Comparison of ENCODE assay signal across 8 mouse cellular contexts in the genomic region with DNA sequence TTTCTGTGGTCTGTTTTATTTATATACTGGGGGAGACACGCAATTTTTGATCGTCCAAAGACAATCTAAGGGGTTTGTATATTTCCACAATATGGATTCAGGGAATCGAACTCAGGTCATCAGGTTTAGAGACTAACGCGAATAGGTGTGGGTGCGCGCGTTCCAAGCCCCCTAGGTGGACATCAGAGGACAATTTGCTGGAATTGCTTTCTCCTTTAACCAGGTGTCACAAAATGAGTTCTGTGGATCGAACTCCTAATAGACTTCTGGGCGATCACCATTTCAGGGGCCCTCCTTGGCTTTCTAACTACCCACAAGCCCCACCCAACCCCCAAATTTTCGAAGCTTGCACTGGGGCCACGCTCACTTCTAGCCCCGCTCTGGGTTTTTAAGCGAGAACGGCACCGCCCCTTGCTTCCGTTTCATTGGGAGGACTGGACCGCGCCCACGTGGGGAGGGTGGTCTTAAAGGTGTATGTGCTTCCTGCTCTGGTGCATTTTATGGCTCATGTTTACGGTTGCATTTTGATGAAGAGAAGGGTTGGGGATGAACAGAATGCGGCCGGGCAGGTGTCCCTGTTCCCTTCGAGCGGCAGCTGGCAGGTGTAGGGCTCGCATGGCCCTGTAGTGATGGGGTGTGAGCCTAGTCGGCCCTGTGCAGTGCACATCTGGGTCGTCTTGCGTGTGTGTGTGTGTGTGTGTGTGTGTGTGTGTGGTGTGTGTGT. TPM values are rescaled to one million over a fixed set of nuclear protein-coding genes. Genes with fewer than 3 reads are reported as not detected.
DNase-seq lines count a peak whose midpoint lies in the region; ATAC-seq and TF ChIP-seq lines count a peak whose summit lies in the region.

No protein-coding gene starts in this region.

- no peaks in the 10 kb centered on the region for H3K9me3 ChIP-seq in embryonic facial prominence, embryonic 14.5 days (ENCODE audit: control insufficient read depth, low read length)
- no peaks in the 10 kb centered on the region for H3K9me3 ChIP-seq in heart, embryonic 11.5 days (replicated peaks; ENCODE audit: control insufficient read depth, low read length)
- H3K9me3 ChIP-seq in kidney, embryonic 15.5 days (replicated peaks), result no peaks in the 10 kb centered on the region
- no peaks in the 10 kb centered on the region for H3K9me3 ChIP-seq in liver, embryonic 13.5 days (replicated peaks)
- H3K9me3 ChIP-seq in stomach, embryonic 15.5 days, result no peaks in the 10 kb centered on the region

- peak overlapping the region; percentile 68 for H3K4me3 ChIP-seq in bone marrow, adult 2 months (replicated peaks; ENCODE audit: control insufficient read depth, low read depth, low read length)
- peak overlapping the region; percentile 91 for H3K4me3 ChIP-seq in embryonic facial prominence, embryonic 14.5 days (ENCODE audit: low read depth, low read length)
- H3K4me3 ChIP-seq in heart, embryonic 11.5 days (ENCODE audit: low read depth, low read length), result peak overlapping the region; percentile 92
- peak overlapping the region; percentile 91 for H3K4me3 ChIP-seq in kidney, embryonic 15.5 days (replicated peaks)
- peak overlapping the region; percentile 99 for H3K4me3 ChIP-seq in liver, embryonic 13.5 days (replicated peaks)
- H3K4me3 ChIP-seq in stomach, embryonic 15.5 days (replicated peaks), result peak overlapping the region; percentile 93

- peak overlapping the region; percentile 55 for H3K9ac ChIP-seq in embryonic facial prominence, embryonic 14.5 days (ENCODE audit: low read depth, low read length)
- H3K9ac ChIP-seq in heart, embryonic 11.5 days (ENCODE audit: low read depth, low read length), result peak overlapping the region; percentile 65
- H3K9ac ChIP-seq in kidney, embryonic 15.5 days, result peak overlapping the region; percentile 52
- peak overlapping the region; percentile 71 for H3K9ac ChIP-seq in liver, embryonic 13.5 days
- peak overlapping the region; percentile 37; the same call in 1 of the 2 replicates for H3K9ac ChIP-seq in stomach, embryonic 15.5 days

- WGBS in bone marrow, adult 2 months, result under 1% methylated on average over 29 of the region's 29 CpGs
- WGBS in embryonic facial prominence, embryonic 14.5 days, result 2% methylated on average over 29 of the region's 29 CpGs
- 5% methylated on average over 29 of the region's 29 CpGs for WGBS in heart, embryonic 11.5 days (ENCODE audit: insufficient replicate concordance)
- 2% methylated on average over 29 of the region's 29 CpGs for WGBS in kidney, embryonic 15.5 days
- WGBS in liver, embryonic 13.5 days (ENCODE audit: insufficient replicate concordance), result under 1% methylated on average over 29 of the region's 29 CpGs
- 2% methylated on average over 29 of the region's 29 CpGs for WGBS in stomach, embryonic 15.5 days

- H3K27me3 ChIP-seq in embryonic facial prominence, embryonic 14.5 days (replicated peaks; ENCODE audit: control insufficient read depth, insufficient read depth, low read length), result no peaks in the 10 kb centered on the region
- H3K27me3 ChIP-seq in heart, embryonic 11.5 days (ENCODE audit: control insufficient read depth, insufficient read depth, low read length), result no peaks in the 10 kb centered on the region
- H3K27me3 ChIP-seq in kidney, embryonic 15.5 days, result no peaks in the 10 kb centered on the region
- H3K27me3 ChIP-seq in liver, embryonic 13.5 days, result no peaks in the 10 kb centered on the region
- no peaks in the 10 kb centered on the region for H3K27me3 ChIP-seq in stomach, embryonic 15.5 days (replicated peaks)

- H3K36me3 ChIP-seq in embryonic facial prominence, embryonic 14.5 days (ENCODE audit: control insufficient read depth, insufficient read depth, low read length), result peaks cover 6% of the 10 kb centered on the region
- no peaks in the 10 kb centered on the region for H3K36me3 ChIP-seq in heart, embryonic 11.5 days (ENCODE audit: control insufficient read depth, insufficient read depth, low read length)
- H3K36me3 ChIP-seq in kidney, embryonic 15.5 days, result peaks cover 13% of the 10 kb centered on the region
- H3K36me3 ChIP-seq in liver, embryonic 13.5 days, result peaks cover 16% of the 10 kb centered on the region
- peaks cover 6% of the 10 kb centered on the region; the same call in 1 of the 2 replicates for H3K36me3 ChIP-seq in stomach, embryonic 15.5 days

- H3K27ac ChIP-seq in bone marrow, adult 2 months (ENCODE audit: control insufficient read depth, insufficient read depth, low read depth, low read length, poor library complexity), result peak overlapping the region; percentile 85
- peak overlapping the region; percentile 71 for H3K27ac ChIP-seq in embryonic facial prominence, embryonic 14.5 days (replicated peaks; ENCODE audit: low read depth, low read length)
- peak overlapping the region; percentile 75 for H3K27ac ChIP-seq in heart, embryonic 11.5 days (ENCODE audit: low read depth, low read length)
- H3K27ac ChIP-seq in kidney, embryonic 15.5 days, result peak overlapping the region; percentile 90
- peak overlapping the region; percentile 95 for H3K27ac ChIP-seq in liver, embryonic 13.5 days
- peak overlapping the region; percentile 83 for H3K27ac ChIP-seq in stomach, embryonic 15.5 days

- H3K4me2 ChIP-seq in embryonic facial prominence, embryonic 14.5 days (ENCODE audit: low read depth, low read length), result peak overlapping the region; percentile 84
- H3K4me2 ChIP-seq in heart, embryonic 11.5 days, result peak overlapping the region; percentile 89
- peak overlapping the region; percentile 89 for H3K4me2 ChIP-seq in kidney, embryonic 15.5 days
- peak overlapping the region; percentile 89 for H3K4me2 ChIP-seq in liver, embryonic 13.5 days
- H3K4me2 ChIP-seq in stomach, embryonic 15.5 days, result peak overlapping the region; percentile 91

- TF ChIP-seq POLR2A in bone marrow, adult 2 months (IDR thresholded peaks at IDR 0.05; ENCODE audit: borderline replicate concordance, control insufficient read depth, low read depth, low read length), result no peak

- DNase-seq in A20 (ENCODE audit: low read depth, low spot score), result peak; percentile 97
- DNase-seq in embryonic facial prominence, embryonic 14.5 days (ENCODE audit: low spot score), result peak; percentile 95
- DNase-seq in liver, embryonic 13.5 days, result peak; percentile 85
- peak; percentile 85 to 89 for DNase-seq in natural killer cell, adult 2 months (ENCODE audit: low spot score in 2 of 2)

- no peak; the same call in 1 of the 2 replicates for TF ChIP-seq CTCF in bone marrow, adult 2 months (IDR thresholded peaks at IDR 0.05; ENCODE audit: control insufficient read depth, insufficient read depth, low read length)

- H3K4me1 ChIP-seq in bone marrow, adult 2 months (ENCODE audit: control insufficient read depth, insufficient read depth, low read length), result peaks cover 3% of the 10 kb centered on the region
- peaks cover 20% of the 10 kb centered on the region for H3K4me1 ChIP-seq in embryonic facial prominence, embryonic 14.5 days (ENCODE audit: control insufficient read depth, insufficient read depth, low read length)
- H3K4me1 ChIP-seq in heart, embryonic 11.5 days (ENCODE audit: control insufficient read depth, insufficient read depth, low read length), result peaks cover 9% of the 10 kb centered on the region
- H3K4me1 ChIP-seq in kidney, embryonic 15.5 days, result peaks cover 48% of the 10 kb centered on the region
- H3K4me1 ChIP-seq in liver, embryonic 13.5 days (replicated peaks), result peaks cover 60% of the 10 kb centered on the region
- H3K4me1 ChIP-seq in stomach, embryonic 15.5 days, result peaks cover 21% of the 10 kb centered on the region; the same call in 1 of the 2 replicates

- peak; percentile 60 for ATAC-seq in embryonic facial prominence, embryonic 14.5 days (ENCODE audit: low read depth)
- no peak; the same call in 1 of the 2 replicates for ATAC-seq in heart, embryonic 11.5 days (replicated peaks; ENCODE audit: insufficient number of reproducible peaks, low FRiP score, low TSS enrichment)
- peak; percentile 60 for ATAC-seq in kidney, embryonic 15.5 days (replicated peaks; ENCODE audit: low FRiP score)
- peak; percentile 65 for ATAC-seq in liver, embryonic 13.5 days (ENCODE audit: low read depth)
- peak; percentile 56; the same call in 1 of the 2 replicates for ATAC-seq in stomach, embryonic 15.5 days (ENCODE audit: insufficient read depth, low FRiP score, low read depth)

RNA-seq across cellular contexts. Expression of a gene that starts 1.0 kb away (rescaled TPM):
- 11.1 and 29.0 TPM in 2 replicates for polyA plus RNA-seq in bone marrow, adult 2 months (2011; ENCODE audit: insufficient read depth, insufficient read length, low replicate concordance, missing spikeins)
- polyA plus RNA-seq in embryonic facial prominence, embryonic 14.5 days (2014; fragmentation: Nextera tagmentation; extraction: Ambion mirVana), result 33.2 and 35.6 TPM in 2 replicates
- polyA plus RNA-seq in heart, embryonic 11.5 days (2014; fragmentation: Nextera tagmentation; extraction: Ambion mirVana), result 39.4 and 39.7 TPM in 2 replicates
- 48.6 and 51.2 TPM in 2 replicates for polyA plus RNA-seq in kidney, embryonic 15.5 days (2015; fragmentation: Nextera tagmentation; extraction: Ambion mirVana)
- polyA plus RNA-seq in liver, embryonic 13.5 days (2015; fragmentation: Nextera tagmentation; extraction: Ambion mirVana), result 23.5 and 23.8 TPM in 2 replicates
- 41.8 and 44.9 TPM in 2 replicates for polyA plus RNA-seq in stomach, embryonic 15.5 days (2015; fragmentation: Nextera tagmentation; extraction: Ambion mirVana)

RNA-seq across cellular contexts. Expression of a gene that starts 7.7 kb away (rescaled TPM):
- polyA plus RNA-seq in bone marrow, adult 2 months (2011; ENCODE audit: insufficient read depth, insufficient read length, low replicate concordance, missing spikeins), result 347 and 468 TPM in 2 replicates
- 549 and 578 TPM in 2 replicates for polyA plus RNA-seq in embryonic facial prominence, embryonic 14.5 days (2014; fragmentation: Nextera tagmentation; extraction: Ambion mirVana)
- polyA plus RNA-seq in heart, embryonic 11.5 days (2014; fragmentation: Nextera tagmentation; extraction: Ambion mirVana), result 313 and 338 TPM in 2 replicates
- polyA plus RNA-seq in kidney, embryonic 15.5 days (2015; fragmentation: Nextera tagmentation; extraction: Ambion mirVana), result 563 and 597 TPM in 2 replicates
- polyA plus RNA-seq in liver, embryonic 13.5 days (2015; fragmentation: Nextera tagmentation; extraction: Ambion mirVana), result 369 and 384 TPM in 2 replicates
- polyA plus RNA-seq in stomach, embryonic 15.5 days (2015; fragmentation: Nextera tagmentation; extraction: Ambion mirVana), result 517 and 544 TPM in 2 replicates

RNA-seq across cellular contexts. Expression of a gene that starts 14.1 kb away (rescaled TPM):
- polyA plus RNA-seq in bone marrow, adult 2 months (2011; ENCODE audit: insufficient read depth, insufficient read length, low replicate concordance, missing spikeins), result 7.2 and 23.2 TPM in 2 replicates
- polyA plus RNA-seq in embryonic facial prominence, embryonic 14.5 days (2014; fragmentation: Nextera tagmentation; extraction: Ambion mirVana), result 53.4 and 58.3 TPM in 2 replicates
- polyA plus RNA-seq in heart, embryonic 11.5 days (2014; fragmentation: Nextera tagmentation; extraction: Ambion mirVana), result 44.1 and 47.4 TPM in 2 replicates
- 41.0 and 47.9 TPM in 2 replicates for polyA plus RNA-seq in kidney, embryonic 15.5 days (2015; fragmentation: Nextera tagmentation; extraction: Ambion mirVana)
- 19.3 and 20.9 TPM in 2 replicates for polyA plus RNA-seq in liver, embryonic 13.5 days (2015; fragmentation: Nextera tagmentation; extraction: Ambion mirVana)
- polyA plus RNA-seq in stomach, embryonic 15.5 days (2015; fragmentation: Nextera tagmentation; extraction: Ambion mirVana), result 61.9 and 65.4 TPM in 2 replicates

RNA-seq across cellular contexts. Expression of a gene that starts 15.0 kb away (rescaled TPM):
- polyA plus RNA-seq in bone marrow, adult 2 months (2011; ENCODE audit: insufficient read depth, insufficient read length, low replicate concordance, missing spikeins), result not detected in 2 replicates
- polyA plus RNA-seq in embryonic facial prominence, embryonic 14.5 days (2014; fragmentation: Nextera tagmentation; extraction: Ambion mirVana), result not detected in 2 replicates
- 0.21 TPM in 1 of 2 replicates, not detected in the other for polyA plus RNA-seq in heart, embryonic 11.5 days (2014; fragmentation: Nextera tagmentation; extraction: Ambion mirVana)
- polyA plus RNA-seq in kidney, embryonic 15.5 days (2015; fragmentation: Nextera tagmentation; extraction: Ambion mirVana), result not detected in 2 replicates
- 0.08 TPM in 1 of 2 replicates, not detected in the other for polyA plus RNA-seq in liver, embryonic 13.5 days (2015; fragmentation: Nextera tagmentation; extraction: Ambion mirVana)
- 0.10 TPM in 1 of 2 replicates, not detected in the other for polyA plus RNA-seq in stomach, embryonic 15.5 days (2015; fragmentation: Nextera tagmentation; extraction: Ambion mirVana)

RNA-seq across cellular contexts. Expression of a gene that starts 33.2 kb away (rescaled TPM):
- polyA plus RNA-seq in bone marrow, adult 2 months (2011; ENCODE audit: insufficient read depth, insufficient read length, low replicate concordance, missing spikeins), result not detected in 2 replicates
- 1.2 and 1.7 TPM in 2 replicates for polyA plus RNA-seq in embryonic facial prominence, embryonic 14.5 days (2014; fragmentation: Nextera tagmentation; extraction: Ambion mirVana)
- 2.2 and 3.6 TPM in 2 replicates for polyA plus RNA-seq in heart, embryonic 11.5 days (2014; fragmentation: Nextera tagmentation; extraction: Ambion mirVana)
- 0.18 TPM in 1 of 2 replicates, not detected in the other for polyA plus RNA-seq in kidney, embryonic 15.5 days (2015; fragmentation: Nextera tagmentation; extraction: Ambion mirVana)
- polyA plus RNA-seq in liver, embryonic 13.5 days (2015; fragmentation: Nextera tagmentation; extraction: Ambion mirVana), result not detected in 2 replicates
- polyA plus RNA-seq in stomach, embryonic 15.5 days (2015; fragmentation: Nextera tagmentation; extraction: Ambion mirVana), result 0.18 and 0.26 TPM in 2 replicates
